Mouse (Mus musculus): ENCODE results near the gene Glo1.

- TF ChIP-seq CTCF (IDR thresholded peaks at IDR 0.05; ENCODE audit: low read depth) (no peak), EP300 (optimal IDR thresholded peaks at IDR 0.05) (no peak)
Measured at GRCm38 (mm10) chr17:30602175-30602574, 24.5 kb downstream of the Glo1 start.
